Mouse (Mus musculus): Measurements from ENCODE around the gene Rcan2. TPM values are rescaled to one million over a fixed set of nuclear protein-coding genes. Genes with fewer than 3 reads are reported as not detected.

Gene Rcan2
- total and polyA plus RNA-seq, 3 experiments, result 195 to 439 (median 382) TPM

DNA sequence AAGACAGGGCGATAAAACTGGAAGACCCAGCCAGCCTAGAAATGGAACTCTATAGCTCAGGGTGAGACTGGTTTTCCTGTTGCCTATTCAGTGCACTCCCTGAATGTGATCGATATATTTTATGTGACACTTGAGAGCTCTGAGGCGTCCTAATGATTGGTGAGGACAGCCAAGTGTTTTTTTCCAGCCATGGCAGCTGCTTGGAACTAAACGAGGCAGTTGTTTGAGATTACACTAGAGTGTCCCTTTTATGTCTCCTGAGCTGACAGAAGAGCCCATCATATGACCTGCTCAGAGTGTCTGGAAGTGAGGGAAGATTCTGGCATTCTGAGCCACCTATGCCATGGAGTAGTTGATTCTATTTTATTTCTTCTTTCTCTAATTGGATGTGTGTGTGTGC is 54.9 kb downstream of the Rcan2 start:
- Histone ChIP-seq H3K4me1 (ENCODE audit: control insufficient read depth, insufficient read depth, low read length) (peaks cover 11% of the 10 kb centered on the region), H3K27me3 (ENCODE audit: control insufficient read depth, insufficient read depth, low read length) (no peaks in the 10 kb centered on the region), H3K36me3 (ENCODE audit: control insufficient read depth, insufficient read depth, low read length) (peaks cover 6% of the 10 kb centered on the region; the same call in 1 of the 2 replicates), H3K79me2 (replicated peaks; ENCODE audit: control insufficient read depth, insufficient read depth, low read length) (no peaks in the 10 kb centered on the region), H3K27ac (peak overlapping the region; percentile 85), H3K4me3 (no peak overlapping the region), H3K9ac (ENCODE audit: low read depth, low read length) (no peak overlapping the region)
- no peak for TF ChIP-seq EP300 (IDR thresholded peaks at IDR 0.05; ENCODE audit: insufficient read depth, low read depth, low read length)
- TF ChIP-seq CTCF (IDR thresholded peaks at IDR 0.05), result no peak
- TF ChIP-seq POLR2A (IDR thresholded peaks at IDR 0.05; ENCODE audit: insufficient read depth, low read depth, low read length), result no peak
- DNase-seq, result peak in 1 of 2 experiments; percentile 28
- intact Hi-C loops (cut with DNase I), result no loop called here
- 55% methylated on average over 4 of the region's 4 CpGs for WGBS

DNA sequence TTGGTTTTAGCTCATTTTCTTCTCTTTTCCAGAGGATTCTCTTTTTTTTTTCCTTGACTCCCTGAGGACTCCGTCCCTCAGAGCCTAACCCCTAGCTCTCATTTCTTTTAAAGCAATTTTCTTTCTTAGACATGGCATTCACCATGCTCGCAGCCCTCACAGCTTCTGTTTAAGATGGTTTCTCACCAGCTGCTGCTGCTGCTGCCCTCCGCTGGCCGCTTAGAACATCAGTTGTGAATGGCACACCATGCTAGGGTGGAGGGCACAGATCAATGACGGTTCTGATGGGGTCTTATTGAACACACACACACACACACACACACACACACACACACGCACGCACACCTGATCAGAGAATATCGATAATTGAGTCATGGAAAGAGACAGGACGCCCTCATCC is 67.7 kb downstream of the Rcan2 start:
- WGBS, result 89% methylated on average over 9 of the region's 9 CpGs
- Histone ChIP-seq H3K27me3 (ENCODE audit: control insufficient read depth, insufficient read depth, low read length) (no peaks in the 10 kb centered on the region), H3K4me3 (no peak overlapping the region), H3K27ac (no peak overlapping the region), H3K79me2 (replicated peaks; ENCODE audit: control insufficient read depth, insufficient read depth, low read length) (no peaks in the 10 kb centered on the region; the same call in 1 of the 2 replicates), H3K36me3 (ENCODE audit: control insufficient read depth, insufficient read depth, low read length) (no peaks in the 10 kb centered on the region; the same call in 1 of the 2 replicates), H3K9ac (ENCODE audit: low read depth, low read length) (no peak overlapping the region), H3K4me1 (ENCODE audit: control insufficient read depth, insufficient read depth, low read length) (no peaks in the 10 kb centered on the region; the same call in 1 of the 2 replicates)
- no peak for DNase-seq
- intact Hi-C loops (cut with DNase I), result loop anchor here (1.0 kb wide), 2 partner anchors 68 to 170 kb away; partner anchors contain the start of gene Rcan2
- peak; percentile 25 for TF ChIP-seq CTCF (IDR thresholded peaks at IDR 0.05)
- TF ChIP-seq POLR2A (IDR thresholded peaks at IDR 0.05; ENCODE audit: insufficient read depth, low read depth, low read length), result no peak

DNA sequence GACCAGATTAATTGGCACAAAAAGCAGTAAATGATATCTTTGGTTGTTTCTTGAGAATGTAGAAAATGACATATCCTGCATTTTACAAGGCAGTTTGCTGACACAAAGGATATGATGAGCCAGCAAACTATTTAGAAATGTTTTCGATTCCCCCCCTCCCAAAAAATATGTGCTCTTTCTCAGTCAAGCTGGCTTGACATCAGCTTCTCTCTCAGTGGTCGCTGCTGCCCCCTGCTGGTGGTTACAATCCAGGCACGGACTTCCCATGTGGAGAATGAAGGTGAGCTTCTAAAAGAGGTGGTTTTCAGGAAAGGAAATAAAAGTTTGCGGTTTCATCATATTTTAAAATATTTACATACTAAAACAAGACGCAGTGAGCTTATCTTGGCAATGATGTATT is 68.5 kb downstream of the Rcan2 start:
- 7% methylated on average over 5 of the region's 5 CpGs for WGBS
- DNase-seq, result peak; percentile 51 to 82
- H3K4me3 ChIP-seq, result no peak overlapping the region
- intact Hi-C loops (cut with DNase I), result loop anchor here (1.0 kb wide), 2 partner anchors 68 to 170 kb away; partner anchors contain the start of gene Rcan2
- no peaks in the 10 kb centered on the region for H3K27me3 ChIP-seq (ENCODE audit: control insufficient read depth, insufficient read depth, low read length)
- H3K79me2 ChIP-seq (replicated peaks; ENCODE audit: control insufficient read depth, insufficient read depth, low read length), result no peaks in the 10 kb centered on the region; the same call in 1 of the 2 replicates
- no peak overlapping the region for H3K9ac ChIP-seq (ENCODE audit: low read depth, low read length)
- TF ChIP-seq POLR2A (IDR thresholded peaks at IDR 0.05; ENCODE audit: insufficient read depth, low read depth, low read length), result no peak
- peak; percentile 78; the same call in 1 of the 2 replicates for TF ChIP-seq EP300 (IDR thresholded peaks at IDR 0.05; ENCODE audit: insufficient read depth, low read depth, low read length)
- TF ChIP-seq CTCF (IDR thresholded peaks at IDR 0.05), result peak; percentile 92
- no peaks in the 10 kb centered on the region; the same call in 1 of the 2 replicates for H3K36me3 ChIP-seq (ENCODE audit: control insufficient read depth, insufficient read depth, low read length)
- H3K4me1 ChIP-seq (ENCODE audit: control insufficient read depth, insufficient read depth, low read length), result no peaks in the 10 kb centered on the region; the same call in 1 of the 2 replicates
- H3K27ac ChIP-seq, result no peak overlapping the region

DNA sequence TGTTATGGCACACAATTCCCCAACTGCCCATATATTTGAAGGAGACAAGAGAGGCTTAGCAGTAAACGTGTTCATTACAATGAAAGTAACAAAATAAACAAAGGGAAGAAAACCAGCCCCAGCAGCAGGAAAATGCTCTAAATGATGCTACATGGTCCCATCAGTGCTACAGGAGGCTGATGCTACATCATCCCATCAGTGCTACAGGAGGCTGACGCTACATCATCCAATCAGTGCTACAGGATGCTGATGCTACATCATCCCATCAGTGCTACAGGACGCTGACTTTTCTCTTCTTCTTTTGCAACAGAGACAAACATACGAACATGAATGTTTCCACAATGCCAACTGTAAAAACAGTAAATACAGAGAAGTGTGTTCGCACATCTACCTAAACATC is 73.3 kb downstream of the Rcan2 start:
- Histone ChIP-seq H3K9ac (ENCODE audit: low read depth, low read length) (no peak overlapping the region), H3K27ac (no peak overlapping the region), H3K79me2 (replicated peaks; ENCODE audit: control insufficient read depth, insufficient read depth, low read length) (peaks cover 1% of the 10 kb centered on the region; the same call in 1 of the 2 replicates), H3K27me3 (ENCODE audit: control insufficient read depth, insufficient read depth, low read length) (no peaks in the 10 kb centered on the region), H3K36me3 (ENCODE audit: control insufficient read depth, insufficient read depth, low read length) (peaks cover 2% of the 10 kb centered on the region; the same call in 1 of the 2 replicates), H3K4me3 (no peak overlapping the region), H3K4me1 (ENCODE audit: control insufficient read depth, insufficient read depth, low read length) (no peaks in the 10 kb centered on the region)
- DNase-seq, result no peak
- TF ChIP-seq CTCF (IDR thresholded peaks at IDR 0.05) (no peak), EP300 (IDR thresholded peaks at IDR 0.05; ENCODE audit: insufficient read depth, low read depth, low read length) (no peak), POLR2A (IDR thresholded peaks at IDR 0.05; ENCODE audit: insufficient read depth, low read depth, low read length) (no peak)
- WGBS, result 84% methylated on average over 5 of the region's 5 CpGs
- intact Hi-C loops (cut with DNase I), result no loop called here

DNA sequence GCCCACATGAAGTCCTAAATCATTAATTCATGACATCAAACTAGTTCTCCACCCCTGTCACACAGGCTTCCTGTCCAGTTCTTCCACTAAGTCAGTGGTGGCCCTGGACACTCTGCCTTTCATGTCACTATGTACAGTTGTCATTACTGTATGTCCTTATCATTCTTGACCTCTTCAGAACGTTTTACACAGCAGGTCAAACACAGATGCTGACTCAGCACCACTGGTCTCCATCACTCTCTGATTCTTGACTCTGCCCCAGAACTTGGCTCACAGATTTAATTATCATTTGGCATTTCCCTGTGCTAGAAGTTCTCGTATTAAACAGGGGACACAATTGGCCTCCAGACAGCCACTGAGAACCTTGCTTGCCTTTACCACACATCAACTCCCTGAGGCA is 76.3 kb downstream of the Rcan2 start:
- no peaks in the 10 kb centered on the region for H3K4me1 ChIP-seq (ENCODE audit: control insufficient read depth, insufficient read depth, low read length)
- intact Hi-C loops (cut with DNase I), result no loop called here
- H3K27me3 ChIP-seq (ENCODE audit: control insufficient read depth, insufficient read depth, low read length), result no peaks in the 10 kb centered on the region
- no peak overlapping the region for H3K4me3 ChIP-seq
- no peak overlapping the region for H3K9ac ChIP-seq (ENCODE audit: low read depth, low read length)
- H3K36me3 ChIP-seq (ENCODE audit: control insufficient read depth, insufficient read depth, low read length), result peaks cover 2% of the 10 kb centered on the region; the same call in 1 of the 2 replicates
- no peak for TF ChIP-seq POLR2A (IDR thresholded peaks at IDR 0.05; ENCODE audit: insufficient read depth, low read depth, low read length)
- no peak for TF ChIP-seq EP300 (IDR thresholded peaks at IDR 0.05; ENCODE audit: insufficient read depth, low read depth, low read length)
- TF ChIP-seq CTCF (IDR thresholded peaks at IDR 0.05), result no peak
- 5% methylated on average over 2 of the region's 2 CpGs for WGBS
- H3K27ac ChIP-seq, result no peak overlapping the region
- no peak for DNase-seq
- H3K79me2 ChIP-seq (replicated peaks; ENCODE audit: control insufficient read depth, insufficient read depth, low read length), result peaks cover 1% of the 10 kb centered on the region; the same call in 1 of the 2 replicates

DNA sequence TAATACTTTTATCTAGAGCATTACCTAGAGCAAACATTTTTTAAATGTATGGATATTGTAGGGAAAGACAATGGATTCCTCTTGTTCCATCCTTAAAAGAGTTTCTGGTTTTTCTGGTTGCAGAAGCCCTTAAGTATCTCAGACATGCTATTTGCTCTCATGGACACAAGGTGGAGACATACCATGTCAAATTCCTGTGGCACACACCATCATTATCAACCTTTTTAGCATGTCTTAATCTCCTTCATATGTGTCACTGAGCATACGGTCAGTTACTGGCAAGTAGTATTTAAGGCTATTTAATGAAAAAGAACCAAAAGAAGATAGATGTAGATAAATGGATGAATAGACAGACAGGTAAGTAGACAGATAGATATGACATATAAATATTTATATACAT is 81.9 kb downstream of the Rcan2 start:
- Histone ChIP-seq H3K27ac (no peak overlapping the region), H3K4me1 (ENCODE audit: control insufficient read depth, insufficient read depth, low read length) (peaks cover 2% of the 10 kb centered on the region), H3K9ac (ENCODE audit: low read depth, low read length) (no peak overlapping the region), H3K27me3 (ENCODE audit: control insufficient read depth, insufficient read depth, low read length) (no peaks in the 10 kb centered on the region), H3K4me3 (no peak overlapping the region), H3K79me2 (replicated peaks; ENCODE audit: control insufficient read depth, insufficient read depth, low read length) (no peaks in the 10 kb centered on the region; the same call in 1 of the 2 replicates), H3K36me3 (ENCODE audit: control insufficient read depth, insufficient read depth, low read length) (peaks cover 2% of the 10 kb centered on the region; the same call in 1 of the 2 replicates)
- 5% methylated on average over 1 of the region's 1 CpGs for WGBS
- no peak for DNase-seq
- intact Hi-C loops (cut with DNase I), result loop anchor here (2.0 kb wide), 2 partner anchors 156 to 248 kb away; no protein-coding TSS in a partner anchor
- peak; percentile 79 for TF ChIP-seq CTCF (IDR thresholded peaks at IDR 0.05)
- TF ChIP-seq POLR2A (IDR thresholded peaks at IDR 0.05; ENCODE audit: insufficient read depth, low read depth, low read length), result no peak

All from heart, adult 2 months (tissue).